Mouse (Mus musculus): Measurements from ENCODE around the gene Ly6g5c.

- TF ChIP-seq POLR2AphosphoS2 (IDR thresholded peaks at IDR 0.05; ENCODE audit: insufficient read length, low read depth) (no peak), POLR2A (IDR thresholded peaks at IDR 0.05; ENCODE audit: insufficient read length, low read depth) (no peak), TCF3 (IDR thresholded peaks at IDR 0.05; ENCODE audit: insufficient read length, low read depth) (no peak), E2F4 (IDR thresholded peaks at IDR 0.05; ENCODE audit: insufficient read depth) (no peak), MAX (IDR thresholded peaks at IDR 0.05; ENCODE audit: low read depth) (no peak), MYOG (IDR thresholded peaks at IDR 0.05; ENCODE audit: control insufficient read depth in 1 of 3, insufficient read depth in 1 of 3, insufficient read length in 2 of 3, low read depth in 2 of 3) (no peak)
Measured at GRCm38 (mm10) chr17:35096597-35096996, 11.5 kb upstream of the Ly6g5c start.

All from myocyte (in vitro differentiated cells).